Mouse (Mus musculus) limb, embryonic 14.5 days (tissue): Measurements from ENCODE around the gene Epor. TPM values are rescaled to one million over a fixed set of nuclear protein-coding genes. Genes with fewer than 3 reads are reported as not detected.

Source experiments
- ATAC-seq: fragments of 200-750 bp; cut with Nextera tagmentation; 2 replicates; pipeline ENCODE4 v1.8.0; 2017; ENCODE audit warnings: low read depth, moderate number of reproducible peaks, moderate TSS enrichment; ENCODE audit not compliant: low FRiP score
- DNase-seq: peaks from one replicate; pipeline ENCODE4 v3.0.0-alpha.2; 2015; ENCODE audit warnings: low spot score
- H3K27ac ChIP-seq: fragments of 300-500 bp; sonication (generic); replicated peaks from 2 replicates; pipeline ENCODE4 v1.5.1; 2014; ENCODE audit warnings: low read depth, mild to moderate bottlenecking, low read length, moderate library complexity, mixed read lengths
- H3K27me3 ChIP-seq: fragments of 300-500 bp; sonication (generic); 2 replicates; pipeline ENCODE4 v1.6.1; 2014; ENCODE audit warnings: low read length, mixed read lengths; ENCODE audit not compliant: control insufficient read depth, insufficient read depth
- H3K36me3 ChIP-seq: fragments of 300-500 bp; sonication (generic); 2 replicates; pipeline ENCODE4 v1.6.1; 2014; ENCODE audit warnings: mild to moderate bottlenecking, low read length, moderate library complexity, mixed read lengths; ENCODE audit not compliant: control insufficient read depth, insufficient read depth
- H3K4me1 ChIP-seq: fragments of 300-500 bp; sonication (generic); 2 replicates; pipeline ENCODE4 v1.6.1; 2014; ENCODE audit warnings: antibody characterized with exemption, low read length, mixed read lengths; ENCODE audit not compliant: control insufficient read depth, insufficient read depth
- H3K4me2 ChIP-seq: fragments of 300-500 bp; sonication (generic); replicated peaks from 2 replicates; pipeline ENCODE4 v1.6.1; 2014; ENCODE audit warnings: low read depth, mild to moderate bottlenecking, low read length, moderate library complexity; ENCODE audit not compliant: severe bottlenecking
- H3K4me3 ChIP-seq: fragments of 300-500 bp; sonication (generic); replicated peaks from 2 replicates; pipeline ENCODE4 v1.5.1; 2014; ENCODE audit warnings: low read length
- H3K9ac ChIP-seq: fragments of 300-500 bp; sonication (generic); 2 replicates; pipeline ENCODE4 v1.6.1; 2014; ENCODE audit warnings: mild to moderate bottlenecking, low read depth, low read length, moderate library complexity; ENCODE audit not compliant: severe bottlenecking
- H3K9me3 ChIP-seq: fragments of 300-500 bp; sonication (generic); 2 replicates; pipeline ENCODE4 v1.6.1; 2016; ENCODE audit warnings: low read length; ENCODE audit not compliant: control insufficient read depth
- POLR2A ChIP-seq: fragments of 200-500 bp; IDR thresholded peaks from 2 replicates; pipeline ENCODE4 v1.8.0; 2012; ENCODE audit warnings: inconsistent platforms, mild to moderate bottlenecking, moderate library complexity, borderline replicate concordance; ENCODE audit not compliant: insufficient read depth, insufficient read length; ENCODE audit errors: extremely low read depth
- WGBS: fragments of 180-500 bp; shearing (Covaris S2); extraction: QIAGEN DNeasy Blood & Tissue Kit; methylation state at CpG from one replicate; pipeline ENCODE4 v1.1.7; 2014; 5-methylcytosine and 5-hydroxymethylcytosine counted together
- polyA plus RNA-seq, 2 experiments: library from polyadenylated mRNA; depleted of rRNA in 1 of 2; stranded (reverse) in 1 of 2; unstranded in 1 of 2; fragments of >200 nt; fragmentation: Nextera tagmentation in 1 of 2; extraction: Ambion mirVana in 1 of 2; gene quantifications; 2 replicates each; pipeline versions ENCODE4 v1.2.1 to v1.2.3; 2012 to 2014

Epor gene
- polyA plus RNA-seq, 2 experiments: 5.9 to 6.7 TPM

- H3K4me3 ChIP-seq: 0 out of 2 replicates have a peak overlapping the region, but pooled peaks have one; percentile 48
- H3K9ac ChIP-seq: peak overlapping the region; percentile 70; the same call in 1 of the 2 replicates
Observed at GRCm38 (mm10) chr9:21926155-21926554, 37.2 kb downstream of the Epor start.

GRCm38 (mm10) chr9:21925506-21925905 lies 37.8 kb downstream of the Epor start:
- no peak for TF ChIP-seq POLR2A
- peaks cover 6% of the 10 kb centered on the region; the same call in 1 of the 2 replicates for H3K36me3 ChIP-seq
- 96% methylated on average over 1 of the region's 1 CpGs for WGBS

More at GRCm38 (mm10) chr9:21926155-21926554, 37.2 kb downstream of the Epor start:
- Histone ChIP-seq H3K4me1 (peaks cover 7% of the 10 kb centered on the region; the same call in 1 of the 2 replicates), H3K27ac (no peak overlapping the region), H3K27me3 (no peaks in the 10 kb centered on the region), H3K9me3 (no peaks in the 10 kb centered on the region), H3K36me3 (peaks cover 6% of the 10 kb centered on the region; the same call in 1 of the 2 replicates), H3K4me2 (peak overlapping the region; percentile 60)
- no peak for TF ChIP-seq POLR2A
- DNase-seq (no peak), ATAC-seq (no peak)
- 86% methylated on average over 6 of the region's 6 CpGs for WGBS

GRCm38 (mm10) chr9:21925034-21925433 lies 38.3 kb downstream of the Epor start:
- no peak for ATAC-seq
- WGBS: 97% methylated on average over 3 of the region's 3 CpGs
- DNase-seq: no peak
- Histone ChIP-seq H3K4me3 (no peak overlapping the region), H3K9me3 (no peaks in the 10 kb centered on the region), H3K27ac (no peak overlapping the region), H3K4me1 (peaks cover 7% of the 10 kb centered on the region; the same call in 1 of the 2 replicates), H3K9ac (no peak overlapping the region), H3K36me3 (peaks cover 6% of the 10 kb centered on the region; the same call in 1 of the 2 replicates), H3K4me2 (no peak overlapping the region), H3K27me3 (no peaks in the 10 kb centered on the region)
- no peak for TF ChIP-seq POLR2A

More at GRCm38 (mm10) chr9:21925506-21925905, 37.8 kb downstream of the Epor start:
- Histone ChIP-seq H3K9me3 (no peaks in the 10 kb centered on the region), H3K27ac (no peak overlapping the region), H3K4me3 (no peak overlapping the region), H3K27me3 (no peaks in the 10 kb centered on the region), H3K4me1 (peaks cover 7% of the 10 kb centered on the region; the same call in 1 of the 2 replicates), H3K4me2 (no peak overlapping the region), H3K9ac (no peak overlapping the region)
- ATAC-seq (no peak), DNase-seq (no peak)

GRCm38 (mm10) chr9:21924099-21924493 lies 39.2 kb downstream of the Epor start:
- Histone ChIP-seq H3K27ac (no peak overlapping the region), H3K4me3 (no peak overlapping the region), H3K4me2 (no peak overlapping the region), H3K27me3 (no peaks in the 10 kb centered on the region), H3K4me1 (peaks cover 7% of the 10 kb centered on the region; the same call in 1 of the 2 replicates), H3K9me3 (no peaks in the 10 kb centered on the region), H3K9ac (no peak overlapping the region), H3K36me3 (peaks cover 6% of the 10 kb centered on the region; the same call in 1 of the 2 replicates)
- TF ChIP-seq POLR2A: no peak
- ATAC-seq (no peak), DNase-seq (peak; percentile 43)
- WGBS: 67% methylated on average over 6 of the region's 6 CpGs

GRCm38 (mm10) chr9:21923490-21924098 lies 39.7 kb downstream of the Epor start:
- no peak for TF ChIP-seq POLR2A
- H3K27ac ChIP-seq: no peak overlapping the region
- WGBS: 71% methylated on average over 3 of the region's 3 CpGs

More at GRCm38 (mm10) chr9:21923490-21924098, 39.7 kb downstream of the Epor start:
- Histone ChIP-seq H3K27me3 (no peaks in the 10 kb centered on the region), H3K4me3 (no peak overlapping the region), H3K9me3 (no peaks in the 10 kb centered on the region), H3K4me1 (peaks cover 7% of the 10 kb centered on the region; the same call in 1 of the 2 replicates), H3K36me3 (peaks cover 6% of the 10 kb centered on the region; the same call in 1 of the 2 replicates), H3K4me2 (no peak overlapping the region), H3K9ac (no peak overlapping the region)
- ATAC-seq (no peak), DNase-seq (no peak)
